Mouse (Mus musculus) kidney, adult 2 months (tissue): Measurements from ENCODE around the gene Tomm20. TPM values are rescaled to one million over a fixed set of nuclear protein-coding genes. Genes with fewer than 3 reads are reported as not detected.

Experiments used
- DNase-seq: peaks from one replicate; pipeline ENCODE4 v3.0.0; 2021
- H3K27ac ChIP-seq: fragments of 200-500 bp; 2 replicates; pipeline ENCODE4 v1.5.1; 2012; ENCODE audit warnings: low read depth, low read length, control low read depth, inconsistent platforms; ENCODE audit not compliant: insufficient read depth
- H3K27me3 ChIP-seq: fragments of 200-500 bp; replicated peaks from 2 replicates; pipeline ENCODE4 v1.6.1; 2012; ENCODE audit warnings: mild to moderate bottlenecking, moderate library complexity, low read length, inconsistent platforms; ENCODE audit not compliant: control insufficient read depth, insufficient read depth
- H3K36me3 ChIP-seq: fragments of 200-500 bp; 2 replicates; pipeline ENCODE4 v1.6.1; 2012; ENCODE audit warnings: mild to moderate bottlenecking, moderate library complexity, low read length, inconsistent platforms; ENCODE audit not compliant: control insufficient read depth, insufficient read depth
- H3K4me1 ChIP-seq: fragments of 200-500 bp; 2 replicates; pipeline ENCODE4 v1.6.1; 2011; ENCODE audit warnings: low read length; ENCODE audit not compliant: control insufficient read depth, insufficient read depth
- H3K4me3 ChIP-seq: fragments of 200-500 bp; 2 replicates; pipeline ENCODE4 v1.5.1; 2011; ENCODE audit warnings: mild to moderate bottlenecking, low read depth, low read length, control low read depth; ENCODE audit not compliant: insufficient read depth
- CTCF ChIP-seq: fragments of 200-500 bp; conservative IDR thresholded peaks from 2 replicates; pipeline ENCODE4 v1.5.1; 2011; ENCODE audit warnings: low read depth, mild to moderate bottlenecking, control low read depth, low read length, moderate library complexity, mixed read lengths; ENCODE audit not compliant: insufficient read depth, insufficient read length
- POLR2A ChIP-seq: fragments of 200-500 bp; IDR thresholded peaks from one replicate; pipeline ENCODE4 v1.6.1; 2011; ENCODE audit warnings: low read depth, low read length, control low read depth
- WGBS: fragments of 180-500 bp; shearing (Covaris S2); methylation state at CpG from one replicate; pipeline ENCODE4 v1.1.7; 2018; 5-methylcytosine and 5-hydroxymethylcytosine counted together
- polyA plus RNA-seq: library from polyadenylated mRNA; depleted of rRNA; stranded (reverse); fragments of >200 nt; gene quantifications from 2 replicates; pipeline ENCODE4 v1.2.3, GENCODE M21; 2012

The Tomm20 gene
- polyA plus RNA-seq, 1 experiment = 541 TPM

DNA sequence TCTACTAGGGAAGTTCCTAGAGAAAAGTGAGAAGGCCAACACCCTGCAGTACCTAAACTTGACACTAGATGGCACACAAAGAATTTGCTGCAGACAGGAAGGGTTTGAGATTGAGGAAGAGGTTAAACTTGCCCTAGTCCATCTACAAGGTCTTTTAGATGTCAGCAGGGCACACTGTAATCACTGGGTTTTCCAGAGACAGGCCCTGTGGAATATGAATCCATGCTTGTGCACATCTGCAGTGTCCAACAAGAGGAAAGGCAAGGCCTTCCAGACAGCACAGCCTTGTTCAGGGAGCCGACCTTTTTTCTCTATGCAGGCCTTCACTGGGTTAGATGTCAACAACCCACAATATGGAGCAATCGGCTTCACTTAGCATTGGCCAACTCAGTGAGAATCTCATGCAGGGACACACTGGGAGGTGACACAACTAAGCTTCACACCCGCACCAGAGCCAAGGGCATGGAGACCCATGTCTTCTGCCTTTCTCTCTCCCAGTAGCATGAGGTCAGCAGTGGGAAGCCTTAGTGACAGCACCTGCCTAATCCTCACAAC is 16.0 kb downstream of the Tomm20 start:
- Histone ChIP-seq H3K36me3 (peaks cover 4% of the 10 kb centered on the region; the same call in 1 of the 2 replicates), H3K4me3 (no peak overlapping the region), H3K27ac (peak overlapping the region; percentile 67), H3K27me3 (no peaks in the 10 kb centered on the region), H3K4me1 (peaks cover 16% of the 10 kb centered on the region)
- WGBS = 52% methylated on average over 3 of the region's 3 CpGs
- TF ChIP-seq POLR2A (no peak), CTCF (0 out of 2 replicates have a peak, but pooled peaks have one; percentile 11)
- DNase-seq = peak; percentile 79

GRCm38 (mm10) chr8:126928755-126929505 is 16.7 kb downstream of the Tomm20 start:
- Histone ChIP-seq H3K27me3 (no peaks in the 10 kb centered on the region), H3K4me3 (no peak overlapping the region), H3K4me1 (peaks cover 16% of the 10 kb centered on the region), H3K27ac (peak overlapping the region; percentile 33; the same call in 1 of the 2 replicates), H3K36me3 (peaks cover 1% of the 10 kb centered on the region; the same call in 1 of the 2 replicates)
- TF ChIP-seq CTCF = no peak
- TF ChIP-seq POLR2A = no peak
- DNase-seq = peak; percentile 53
- 68% methylated on average over 10 of the region's 10 CpGs for WGBS

DNA sequence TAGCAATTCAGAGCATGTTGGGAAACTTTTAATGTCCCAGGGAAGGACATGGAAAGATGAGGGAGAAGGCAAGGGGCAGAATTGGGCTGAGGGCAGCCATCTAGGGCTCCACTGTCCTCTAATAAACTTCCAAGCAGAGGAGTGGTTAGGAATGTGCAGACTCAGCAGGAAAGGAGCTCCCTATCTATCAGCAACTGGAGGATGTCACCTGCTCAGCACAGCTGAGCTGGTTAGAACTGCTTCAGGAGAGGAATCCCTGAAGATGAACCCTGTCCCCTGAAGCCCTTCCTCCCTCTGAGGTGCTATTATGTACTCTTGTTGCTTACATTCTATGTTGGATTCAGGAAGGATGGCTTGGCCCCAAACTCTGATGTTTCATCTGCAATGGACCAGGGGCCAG is 17.6 kb downstream of the Tomm20 start:
- Histone ChIP-seq H3K27ac (no peak overlapping the region), H3K4me3 (no peak overlapping the region), H3K4me1 (peaks cover 16% of the 10 kb centered on the region), H3K27me3 (no peaks in the 10 kb centered on the region), H3K36me3 (peaks cover 1% of the 10 kb centered on the region; the same call in 1 of the 2 replicates)
- TF ChIP-seq POLR2A (no peak), CTCF (no peak)
- peak; percentile 62 for DNase-seq

DNA sequence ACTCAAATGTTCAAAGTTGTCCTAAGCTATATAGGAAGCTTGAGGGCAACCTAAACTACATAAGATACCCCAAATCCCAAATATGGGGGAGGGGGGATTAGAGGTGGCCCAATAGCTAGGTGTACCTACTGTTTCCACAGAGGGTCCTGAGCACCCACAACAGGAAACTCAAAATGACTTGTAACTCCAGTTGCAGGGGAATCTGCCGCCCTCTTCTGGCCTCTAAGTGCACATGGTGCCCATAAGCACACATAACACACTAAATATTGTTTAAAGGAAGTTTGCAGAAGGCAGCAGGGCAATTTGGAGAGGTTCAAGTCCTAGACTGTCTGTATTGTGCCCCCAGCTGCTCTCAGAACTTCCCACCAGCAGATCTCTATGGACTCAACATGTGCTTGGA is 18.6 kb downstream of the Tomm20 start:
- WGBS = 64% methylated on average over 1 of the region's 1 CpGs
- DNase-seq = no peak
- peaks cover 13% of the 10 kb centered on the region for H3K4me1 ChIP-seq
- 0 out of 2 replicates have a peak, but pooled peaks cover 1% of the 10 kb centered on the region for H3K36me3 ChIP-seq
- TF ChIP-seq CTCF = peak; percentile 52
- TF ChIP-seq POLR2A = no peak
- no peaks in the 10 kb centered on the region for H3K27me3 ChIP-seq
- H3K4me3 ChIP-seq = no peak overlapping the region
- no peak overlapping the region for H3K27ac ChIP-seq

DNA sequence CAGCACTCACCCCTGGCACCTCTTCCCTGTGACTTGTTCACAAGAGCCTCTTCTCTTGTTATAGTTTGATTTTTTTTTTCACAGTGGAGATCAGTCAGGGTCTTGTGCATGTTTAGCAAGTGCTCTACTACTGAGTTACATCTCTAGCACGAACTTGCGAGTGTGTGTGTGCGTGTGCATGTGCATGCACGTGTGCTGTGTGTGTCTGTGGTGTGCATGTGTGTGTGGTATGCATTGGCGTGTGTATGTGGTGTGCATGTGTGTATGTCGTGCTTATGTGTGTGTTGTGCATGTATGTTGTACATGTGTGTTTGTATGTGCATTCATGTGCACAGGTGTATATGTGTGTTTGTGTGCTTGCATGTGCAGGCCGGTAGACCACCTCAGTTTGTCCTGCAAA is 22.7 kb downstream of the Tomm20 start:
- no peaks in the 10 kb centered on the region for H3K36me3 ChIP-seq
- TF ChIP-seq CTCF = no peak
- TF ChIP-seq POLR2A = no peak
- H3K27me3 ChIP-seq = no peaks in the 10 kb centered on the region
- 92% methylated on average over 7 of the region's 7 CpGs for WGBS
- no peak for DNase-seq
- H3K4me1 ChIP-seq = peaks cover 19% of the 10 kb centered on the region
- H3K4me3 ChIP-seq = no peak overlapping the region
- no peak overlapping the region for H3K27ac ChIP-seq

GRCm38 (mm10) chr8:126921432-126921831 is 24.2 kb downstream of the Tomm20 start:
- WGBS = 86% methylated on average over 3 of the region's 3 CpGs
- H3K27me3 ChIP-seq = no peaks in the 10 kb centered on the region
- TF ChIP-seq POLR2A (no peak), CTCF (no peak)
- H3K36me3 ChIP-seq = no peaks in the 10 kb centered on the region
- H3K27ac ChIP-seq = no peak overlapping the region
- no peak for DNase-seq
- peaks cover 32% of the 10 kb centered on the region for H3K4me1 ChIP-seq
- H3K4me3 ChIP-seq = no peak overlapping the region

GRCm38 (mm10) chr8:126920845-126921244 is 24.8 kb downstream of the Tomm20 start:
- H3K4me3 ChIP-seq = no peak overlapping the region
- peak overlapping the region; percentile 6; the same call in 1 of the 2 replicates for H3K27ac ChIP-seq
- H3K4me1 ChIP-seq = peaks cover 32% of the 10 kb centered on the region
- 7% methylated on average over 3 of the region's 3 CpGs for WGBS
- H3K36me3 ChIP-seq = no peaks in the 10 kb centered on the region
- TF ChIP-seq CTCF (peak; percentile 98), POLR2A (no peak)
- peak; percentile 92 for DNase-seq
- H3K27me3 ChIP-seq = no peaks in the 10 kb centered on the region
